Mouse (Mus musculus) cerebellum, adult 2 months (tissue): ENCODE data around the gene Gm4788. TPM values are rescaled to one million over a fixed set of nuclear protein-coding genes. Genes with fewer than 3 reads are reported as not detected.
"Not testable (repeated sequence)": the region's sequence is repeated elsewhere in the genome, so short reads cannot be mapped to it uniquely, and the experiment has no call there.

Source experiments
- DNase-seq, 2 experiments: peaks; one replicate each; pipeline ENCODE4 v3.0.0; 2021
- H3K27ac ChIP-seq: fragments of 200-500 bp; 2 replicates; pipeline ENCODE4 v1.5.1; 2012; ENCODE audit warnings: low read length, control low read depth, inconsistent platforms; ENCODE audit not compliant: insufficient read depth
- H3K27me3 ChIP-seq: fragments of 200-500 bp; 2 replicates; pipeline ENCODE4 v1.6.1; 2012; ENCODE audit warnings: inconsistent platforms, mild to moderate bottlenecking, low read length, moderate library complexity; ENCODE audit not compliant: control insufficient read depth, insufficient read depth
- H3K4me1 ChIP-seq: fragments of 200-500 bp; 2 replicates; pipeline ENCODE4 v1.6.1; 2011; ENCODE audit warnings: low read length; ENCODE audit not compliant: control insufficient read depth, insufficient read depth
- H3K4me3 ChIP-seq: fragments of 200-500 bp; replicated peaks from 2 replicates; pipeline ENCODE3; 2011; ENCODE audit warnings: mild to moderate bottlenecking, low read depth, low read length, control low read depth; ENCODE audit not compliant: insufficient read depth
- CTCF ChIP-seq: fragments of 200-500 bp; IDR thresholded peaks from 2 replicates; pipeline ENCODE4 v1.5.1; 2011; ENCODE audit warnings: low read depth, mild to moderate bottlenecking, control low read depth, low read length, moderate library complexity, borderline replicate concordance; ENCODE audit not compliant: insufficient read depth
- POLR2A ChIP-seq: fragments of 200-500 bp; IDR thresholded peaks from 2 replicates; pipeline ENCODE4 v1.6.1; 2011; ENCODE audit warnings: low read length, control low read depth, borderline replicate concordance; ENCODE audit not compliant: insufficient read depth
- WGBS: fragments of 180-500 bp; shearing (Covaris S2); methylation state at CpG from one replicate; pipeline ENCODE4 v1.1.7; 2018; 5-methylcytosine and 5-hydroxymethylcytosine counted together
- polyA plus RNA-seq: library from polyadenylated mRNA; depleted of rRNA; stranded (reverse); fragments of >200 nt; gene quantifications from 2 replicates; pipeline ENCODE4 v1.2.3, GENCODE M21; 2012; rRNA removed

Gene Gm4788
- polyA plus RNA-seq, result not detected in 2 replicates

DNA sequence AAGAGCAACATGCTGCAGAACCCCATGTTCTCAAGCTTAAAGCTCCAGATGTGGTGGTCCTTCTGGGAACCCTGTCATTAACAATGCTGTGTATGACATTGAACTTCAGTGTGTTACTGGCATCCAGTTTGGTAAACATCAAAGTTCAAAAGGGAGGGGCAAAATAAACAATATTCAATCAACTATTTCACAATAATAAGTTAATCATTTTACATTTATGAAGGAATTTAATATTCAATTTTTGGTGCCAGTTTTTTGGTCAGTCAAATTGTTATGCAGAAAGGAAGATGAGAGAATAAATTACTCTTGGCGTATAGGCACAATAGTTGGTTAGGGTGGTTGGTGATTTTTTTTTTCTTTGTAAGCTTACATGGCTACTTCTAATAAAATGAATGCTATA lies at the start of gene Gm4788:
Gene Gm4788, minus strand, starts transcription at position 101 of the 400 bp plus-strand sequence.
- DNase-seq, result no peak

DNA sequence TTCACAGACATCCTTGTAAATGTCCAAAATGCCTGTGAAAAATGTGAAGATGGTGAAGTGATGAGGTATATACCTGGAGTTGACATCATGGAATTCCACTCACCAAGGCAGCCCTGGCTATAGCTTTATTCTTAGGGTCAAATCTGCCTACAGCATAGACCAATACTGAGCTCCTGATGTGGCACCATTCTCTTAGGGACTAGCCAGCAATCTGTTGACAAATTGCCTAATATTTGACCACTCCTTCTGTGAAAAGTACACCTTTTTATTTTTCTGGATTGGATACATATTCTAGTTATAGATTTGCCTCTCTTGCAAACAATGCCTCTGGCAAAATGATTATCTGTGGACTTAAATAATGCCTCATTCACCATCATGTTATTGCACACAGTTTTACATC lies 27.6 kb upstream of the Gm4788 start:
- H3K4me3 ChIP-seq, result no peak overlapping the region
- no peak for DNase-seq
- H3K4me1 ChIP-seq, result no peaks in the 10 kb centered on the region
- no peak overlapping the region for H3K27ac ChIP-seq
- H3K27me3 ChIP-seq, result no peaks in the 10 kb centered on the region
- TF ChIP-seq CTCF (no peak), POLR2A (no peak)

More for the DNA sequence above, at the start of gene Gm4788:
- TF ChIP-seq CTCF (no peak), POLR2A (no peak)
- Histone ChIP-seq H3K27me3 (no peaks in the 10 kb centered on the region), H3K4me1 (no peaks in the 10 kb centered on the region), H3K27ac (no peak within 1 kb of the TSS), H3K4me3 (no peak within 1 kb of the TSS)
- 88% methylated on average over 1 of the region's 1 CpGs for WGBS

DNA sequence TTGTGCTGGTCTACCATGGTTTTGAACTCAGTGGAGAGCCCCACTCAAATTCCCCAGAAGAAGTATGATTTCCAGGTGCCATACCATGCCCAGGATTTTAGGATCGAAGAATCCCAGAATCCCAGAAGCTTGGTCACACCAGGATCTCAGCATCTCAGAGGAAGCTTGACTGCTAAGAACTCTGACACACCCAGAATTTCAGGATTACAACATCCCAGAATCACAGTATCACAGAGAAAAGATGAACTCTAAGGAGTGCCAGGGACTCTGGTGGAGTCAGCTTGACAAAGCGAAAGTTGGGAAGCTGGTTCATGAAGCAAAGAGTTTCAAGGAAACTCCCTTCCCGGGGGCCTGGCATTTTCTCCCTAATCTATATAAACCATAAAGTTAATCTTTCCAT lies 11.1 kb downstream of the Gm4788 start:
- 96% methylated on average over 3 of the region's 3 CpGs for WGBS

DNA sequence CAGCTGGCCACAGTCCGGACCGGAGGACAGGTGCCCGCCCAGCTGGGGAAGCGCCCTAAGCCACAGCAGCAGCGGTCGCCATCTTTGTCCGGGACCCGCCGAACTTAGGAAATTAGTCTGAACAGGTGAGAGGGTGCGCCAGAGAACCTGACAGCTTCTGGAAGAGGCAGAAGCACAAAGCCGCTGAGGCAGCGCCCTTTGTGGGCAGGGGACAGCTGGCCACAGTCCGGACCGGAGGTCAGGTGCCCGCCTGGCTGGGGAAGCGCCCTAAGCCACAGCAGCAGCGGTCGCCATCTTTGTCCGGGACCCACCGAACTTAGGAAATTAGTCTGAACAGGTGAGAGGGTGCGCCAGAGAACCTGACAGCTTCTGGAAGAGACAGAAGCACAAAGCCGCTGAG lies 64.4 kb downstream of the Gm4788 start:
- H3K4me1 ChIP-seq, H3K27me3 ChIP-seq, DNase-seq, H3K4me3 ChIP-seq, H3K27ac ChIP-seq: not testable (repeated sequence)
- 94% methylated on average over 11 of the region's 22 CpGs for WGBS

More for the DNA sequence above, 11.1 kb downstream of the Gm4788 start:
- not testable (repeated sequence) for H3K27ac ChIP-seq, H3K4me1 ChIP-seq, DNase-seq, H3K4me3 ChIP-seq, H3K27me3 ChIP-seq

DNA sequence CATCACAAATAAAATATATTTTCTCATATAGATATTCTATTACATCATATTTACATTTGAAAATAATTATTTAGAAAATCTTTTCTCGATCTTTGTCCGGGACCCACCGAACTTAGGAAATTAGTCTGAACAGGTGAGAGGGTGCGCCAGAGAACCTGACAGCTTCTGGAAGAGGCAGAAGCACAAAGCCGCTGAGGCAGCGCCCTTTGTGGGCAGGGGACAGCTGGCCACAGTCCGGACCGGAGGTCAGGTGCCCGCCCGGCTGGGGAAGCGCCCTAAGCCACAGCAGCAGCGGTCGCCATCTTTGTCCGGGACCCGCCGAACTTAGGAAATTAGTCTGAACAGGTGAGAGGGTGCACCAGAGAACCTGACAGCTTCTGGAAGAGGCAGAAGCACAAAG lies 64.8 kb downstream of the Gm4788 start:
- H3K27me3 ChIP-seq, DNase-seq, H3K4me3 ChIP-seq, H3K27ac ChIP-seq, H3K4me1 ChIP-seq: not testable (repeated sequence)
- whole genome bisulfite sequencing, result 95% methylated on average over 11 of the region's 16 CpGs

DNA sequence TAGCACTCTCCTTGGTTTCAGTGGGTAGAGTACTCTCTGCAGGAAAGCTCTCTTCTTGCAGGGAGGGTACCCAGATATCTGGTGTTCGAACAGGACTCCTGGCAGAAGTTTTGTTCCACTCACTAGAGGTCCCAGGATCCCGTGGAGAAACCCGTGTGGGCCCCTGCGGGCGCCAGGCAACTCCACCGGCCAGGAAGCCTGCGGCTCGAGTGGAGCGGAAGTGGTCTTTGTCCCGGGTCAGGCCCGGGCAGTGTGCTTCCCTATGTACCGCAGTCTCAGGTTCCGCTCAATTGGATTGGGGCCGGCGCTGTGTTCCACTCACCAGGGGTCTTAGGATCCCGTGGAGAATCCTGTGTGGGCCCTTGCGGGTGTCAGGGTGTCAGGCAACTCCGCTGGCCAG lies 131.1 kb downstream of the Gm4788 start:
- not testable (repeated sequence) for DNase-seq, H3K27ac ChIP-seq
- WGBS, result 80% methylated on average over 18 of the region's 18 CpGs

More for the DNA sequence above, 131.1 kb downstream of the Gm4788 start:
- H3K27me3 ChIP-seq, H3K4me1 ChIP-seq, H3K4me3 ChIP-seq: not testable (repeated sequence)

Other genes with a start within 250 kb of the Gm4788 start
- not detected in 2 replicates for gene Cfhr1, start 221.0 kb downstream of the Gm4788 start, polyA plus RNA-seq
- not detected in 2 replicates for gene Cfhr2, start 77.5 kb upstream of the Gm4788 start, polyA plus RNA-seq